Mouse (Mus musculus) limb, embryonic 15.5 days (tissue): Measurements from ENCODE around the gene Wdr82. TPM values are rescaled to one million over a fixed set of nuclear protein-coding genes. Genes with fewer than 3 reads are reported as not detected.
"Not testable (repeated sequence)": the region's sequence is repeated elsewhere in the genome, so short reads cannot be mapped to it uniquely, and the experiment has no call there.

Experiments
- ATAC-seq: fragments of 200-750 bp; cut with Nextera tagmentation; 2 replicates; pipeline ENCODE4 v1.8.0; 2017; ENCODE audit warnings: low read depth, moderate TSS enrichment; ENCODE audit not compliant: insufficient number of reproducible peaks, low FRiP score, low TSS enrichment
- H3K27ac ChIP-seq: fragments of 300-500 bp; sonication (generic); 2 replicates; pipeline ENCODE4 v1.5.1; 2015; ENCODE audit warnings: moderate library complexity, mild to moderate bottlenecking, inconsistent platforms
- H3K27me3 ChIP-seq: fragments of 300-500 bp; sonication (generic); 2 replicates; pipeline ENCODE4 v1.6.1; 2015; ENCODE audit warnings: inconsistent platforms
- H3K36me3 ChIP-seq: fragments of 300-500 bp; sonication (generic); 2 replicates; pipeline ENCODE4 v1.6.1; 2015; ENCODE audit warnings: inconsistent platforms
- H3K4me1 ChIP-seq: fragments of 300-500 bp; sonication (generic); 2 replicates; pipeline ENCODE4 v1.6.1; 2015; ENCODE audit warnings: inconsistent platforms
- H3K4me2 ChIP-seq: fragments of 300-500 bp; sonication (generic); 2 replicates; pipeline ENCODE4 v1.6.1; 2015; ENCODE audit warnings: mild to moderate bottlenecking, inconsistent platforms
- H3K4me3 ChIP-seq: fragments of 300-500 bp; sonication (generic); 2 replicates; pipeline ENCODE4 v1.5.1; 2015; ENCODE audit warnings: mild to moderate bottlenecking, inconsistent platforms
- H3K9ac ChIP-seq: fragments of 300-500 bp; sonication (generic); 2 replicates; pipeline ENCODE4 v1.6.1; 2015; ENCODE audit warnings: inconsistent platforms
- H3K9me3 ChIP-seq: fragments of 300-500 bp; sonication (generic); 2 replicates; pipeline ENCODE4 v1.6.1; 2016; ENCODE audit warnings: inconsistent platforms
- WGBS: fragments of 180-500 bp; shearing (Covaris S2); methylation state at CpG from one replicate; pipeline ENCODE4 v1.1.7; 2015; 5-methylcytosine and 5-hydroxymethylcytosine counted together
- polyA plus RNA-seq: library from polyadenylated mRNA; unstranded; fragments of >200 nt; fragmentation: Nextera tagmentation; extraction: Ambion mirVana; gene quantifications from 2 replicates; pipeline ENCODE4 v1.2.1, GENCODE M21; 2015

Gene Wdr82
- polyA plus RNA-seq, 1 experiment from 2014 or later = 29.2 TPM

- no peak for ATAC-seq
- WGBS = 71% methylated on average over 3 of the region's 3 CpGs
- Histone ChIP-seq H3K9ac (no peak overlapping the region), H3K9me3 (no peaks in the 10 kb centered on the region), H3K36me3 (no peaks in the 10 kb centered on the region), H3K4me2 (no peak overlapping the region), H3K27ac (no peak overlapping the region), H3K4me1 (peaks cover 8% of the 10 kb centered on the region; the same call in 1 of the 2 replicates), H3K27me3 (0 out of 2 replicates have a peak, but pooled peaks cover 3% of the 10 kb centered on the region), H3K4me3 (no peak overlapping the region)
Measured at GRCm38 (mm10) chr9:106167241-106167640, 3.5 kb upstream of the Wdr82 start.

DNA sequence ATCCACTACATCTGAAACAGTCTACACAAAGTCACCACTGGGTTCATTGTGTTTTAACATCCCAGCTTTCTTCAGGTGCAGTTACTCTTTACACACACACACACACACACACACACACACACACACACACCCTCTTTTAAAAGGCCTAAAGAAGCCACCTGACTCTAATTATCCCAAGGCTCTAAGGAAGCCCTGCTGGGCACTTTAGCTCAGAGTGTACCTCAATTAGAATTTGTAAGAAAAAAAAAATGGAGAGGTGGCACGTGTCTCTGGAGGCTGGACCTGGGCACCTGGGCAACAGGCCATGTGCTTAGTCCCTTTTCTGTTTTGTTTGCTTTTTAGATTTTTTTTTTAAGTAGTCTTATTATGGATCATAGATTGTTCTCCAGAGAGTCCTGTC, 3.0 kb upstream of the Wdr82 start:
- Histone ChIP-seq H3K9me3 (no peaks in the 10 kb centered on the region), H3K36me3 (no peaks in the 10 kb centered on the region), H3K27ac (no peak overlapping the region), H3K4me2 (no peak overlapping the region), H3K27me3 (0 out of 2 replicates have a peak, but pooled peaks cover 3% of the 10 kb centered on the region), H3K9ac (no peak overlapping the region), H3K4me3 (no peak overlapping the region), H3K4me1 (peaks cover 8% of the 10 kb centered on the region; the same call in 1 of the 2 replicates)
- WGBS = 27% methylated on average over 1 of the region's 1 CpGs
- no peak for ATAC-seq

DNA sequence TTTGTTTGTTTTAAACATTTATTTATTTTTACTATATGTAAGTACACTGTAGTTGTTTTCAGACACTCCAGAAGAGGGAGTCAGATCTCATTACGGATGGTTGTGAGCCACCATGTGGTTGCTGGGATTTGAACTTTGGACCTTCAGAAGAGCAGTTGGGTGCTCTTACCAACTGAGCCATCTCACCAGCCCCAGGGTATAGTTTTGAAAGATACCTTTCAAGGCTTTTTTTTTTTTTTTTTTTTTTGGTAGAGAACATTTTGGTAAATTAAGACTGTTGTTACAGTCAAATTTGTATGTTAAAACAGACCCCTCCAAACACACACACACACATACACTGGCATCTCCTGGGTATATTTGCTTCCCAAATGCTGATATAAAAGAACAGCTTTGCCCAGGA, 1.7 kb upstream of the Wdr82 start:
- H3K27ac ChIP-seq, ATAC-seq, H3K4me2 ChIP-seq, H3K27me3 ChIP-seq, H3K36me3 ChIP-seq, H3K9ac ChIP-seq, H3K4me3 ChIP-seq, H3K9me3 ChIP-seq: not testable (repeated sequence)
- 83% methylated on average over 1 of the region's 1 CpGs for WGBS
- H3K4me1 ChIP-seq = peaks cover 19% of the 10 kb centered on the region

GRCm38 (mm10) chr9:106169917-106170316, 811 bp upstream of the Wdr82 start:
- 25% methylated on average over 6 of the region's 6 CpGs for WGBS

GRCm38 (mm10) chr9:106171346-106172158, 824 bp downstream of the Wdr82 start:
- peak overlapping the region; percentile 59 for H3K4me2 ChIP-seq
- WGBS = under 1% methylated on average over 30 of the region's 30 CpGs
- H3K9me3 ChIP-seq = no peaks in the 10 kb centered on the region
- peak overlapping the region; percentile 98 for H3K27ac ChIP-seq
- no peaks in the 10 kb centered on the region for H3K27me3 ChIP-seq
- H3K9ac ChIP-seq = peak overlapping the region; percentile 82
- peak; percentile 22; the same call in 1 of the 2 replicates for ATAC-seq
- peak overlapping the region; percentile 92 for H3K4me3 ChIP-seq
- peaks cover 3% of the 10 kb centered on the region; the same call in 1 of the 2 replicates for H3K36me3 ChIP-seq
- H3K4me1 ChIP-seq = peaks cover 39% of the 10 kb centered on the region

More at GRCm38 (mm10) chr9:106169917-106170316, 811 bp upstream of the Wdr82 start:
- H3K9ac ChIP-seq = no peak overlapping the region
- no peaks in the 10 kb centered on the region for H3K36me3 ChIP-seq
- H3K27me3 ChIP-seq = no peaks in the 10 kb centered on the region
- no peak for ATAC-seq
- no peaks in the 10 kb centered on the region for H3K9me3 ChIP-seq
- peaks cover 26% of the 10 kb centered on the region for H3K4me1 ChIP-seq
- peak overlapping the region; percentile 79 for H3K4me2 ChIP-seq
- H3K27ac ChIP-seq = peak overlapping the region; percentile 98; the same call in 1 of the 2 replicates
- peak overlapping the region; percentile 92 for H3K4me3 ChIP-seq

DNA sequence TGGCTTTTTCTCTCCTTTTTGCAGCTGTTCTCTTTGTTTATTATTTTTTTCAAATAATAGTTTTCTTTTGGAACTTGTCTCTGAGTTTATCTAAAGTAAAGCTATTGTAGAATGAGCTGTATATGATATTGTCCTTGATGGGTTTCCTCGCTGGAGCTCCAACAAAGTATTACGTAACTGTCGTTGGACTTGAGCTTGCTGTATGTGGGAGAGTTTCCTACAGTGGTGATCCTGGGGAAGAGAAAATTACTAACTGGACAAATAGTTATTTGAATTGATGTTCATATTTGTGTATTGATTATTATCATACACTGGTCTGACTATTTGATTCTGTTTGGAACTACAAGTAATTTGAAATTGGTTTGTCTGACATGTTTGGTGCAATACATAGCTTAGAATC, 1.8 kb downstream of the Wdr82 start:
- 10% methylated on average over 3 of the region's 3 CpGs for WGBS
- ATAC-seq = no peak
- Histone ChIP-seq H3K9me3 (no peaks in the 10 kb centered on the region), H3K27ac (no peak overlapping the region), H3K4me1 (peaks cover 39% of the 10 kb centered on the region), H3K27me3 (no peaks in the 10 kb centered on the region), H3K4me2 (peak overlapping the region; percentile 59), H3K4me3 (peak overlapping the region; percentile 92), H3K9ac (peak overlapping the region; percentile 82; the same call in 1 of the 2 replicates), H3K36me3 (peaks cover 11% of the 10 kb centered on the region)

DNA sequence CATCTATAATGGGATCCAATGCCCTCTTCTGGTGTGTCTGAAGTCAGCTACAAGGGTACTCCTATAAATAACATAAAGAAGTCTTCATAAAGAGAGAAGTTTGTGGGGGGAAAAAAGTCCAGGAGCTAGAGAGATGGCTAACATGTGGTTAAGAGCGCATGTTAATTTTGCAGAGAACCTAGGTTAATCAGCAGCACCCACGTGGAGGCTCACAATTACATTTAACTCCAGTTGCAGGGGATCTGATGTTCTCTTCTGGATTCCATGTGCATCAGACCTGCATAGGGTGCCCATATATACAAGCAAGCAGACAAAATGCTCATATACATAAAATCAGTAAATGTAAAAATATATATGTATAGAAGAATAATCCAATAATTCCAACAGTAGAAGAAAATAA, 2.6 kb downstream of the Wdr82 start:
- Histone ChIP-seq H3K4me2 (peak overlapping the region; percentile 59), H3K4me3 (peak overlapping the region; percentile 92), H3K36me3 (peaks cover 19% of the 10 kb centered on the region), H3K27me3 (no peaks in the 10 kb centered on the region), H3K9me3 (no peaks in the 10 kb centered on the region), H3K27ac (no peak overlapping the region), H3K4me1 (peaks cover 39% of the 10 kb centered on the region), H3K9ac (no peak overlapping the region)
- 52% methylated on average over 2 of the region's 2 CpGs for WGBS
- ATAC-seq = no peak

GRCm38 (mm10) chr9:106175552-106176200, 4.9 kb downstream of the Wdr82 start:
- H3K36me3 ChIP-seq = peaks cover 33% of the 10 kb centered on the region
- H3K9ac ChIP-seq = no peak overlapping the region
- H3K4me1 ChIP-seq = peaks cover 31% of the 10 kb centered on the region
- H3K4me3 ChIP-seq = no peak overlapping the region
- H3K9me3 ChIP-seq = no peaks in the 10 kb centered on the region
- no peaks in the 10 kb centered on the region for H3K27me3 ChIP-seq
- no peak overlapping the region for H3K27ac ChIP-seq
- ATAC-seq = no peak
- no peak overlapping the region for H3K4me2 ChIP-seq
- 54% methylated on average over 3 of the region's 3 CpGs for WGBS

DNA sequence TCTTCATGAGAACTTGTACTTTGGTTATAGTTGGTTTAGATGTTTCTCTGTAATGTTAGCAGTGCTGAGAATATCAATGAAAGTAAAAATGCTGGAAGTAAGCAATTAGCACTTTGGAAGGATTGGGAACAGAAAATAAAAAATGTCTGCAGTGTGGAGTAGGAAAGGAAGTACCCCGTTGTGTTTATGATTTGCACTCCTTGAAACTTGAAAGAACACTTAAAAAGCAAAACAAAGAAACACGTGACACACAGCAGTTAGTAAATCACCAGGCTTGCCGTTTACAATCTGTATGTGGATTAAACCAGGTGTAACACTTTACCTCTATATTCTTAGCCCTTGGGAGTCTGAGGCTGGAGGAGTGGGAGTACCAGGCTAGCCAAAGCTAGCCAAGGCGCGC, 6.0 kb downstream of the Wdr82 start:
- no peaks in the 10 kb centered on the region for H3K27me3 ChIP-seq
- ATAC-seq = no peak
- no peak overlapping the region for H3K4me2 ChIP-seq
- H3K9me3 ChIP-seq = no peaks in the 10 kb centered on the region
- no peak overlapping the region for H3K4me3 ChIP-seq
- peaks cover 44% of the 10 kb centered on the region for H3K36me3 ChIP-seq
- no peak overlapping the region for H3K27ac ChIP-seq
- peaks cover 31% of the 10 kb centered on the region for H3K4me1 ChIP-seq
- 37% methylated on average over 5 of the region's 5 CpGs for WGBS
- H3K9ac ChIP-seq = no peak overlapping the region

- Histone ChIP-seq H3K27ac (no peak overlapping the region), H3K27me3 (no peaks in the 10 kb centered on the region), H3K4me3 (no peak overlapping the region), H3K36me3 (peaks cover 54% of the 10 kb centered on the region), H3K9me3 (no peaks in the 10 kb centered on the region), H3K9ac (no peak overlapping the region), H3K4me2 (no peak overlapping the region), H3K4me1 (peaks cover 31% of the 10 kb centered on the region)
- no peak for ATAC-seq
- 80% methylated on average over 6 of the region's 6 CpGs for WGBS
Measured at GRCm38 (mm10) chr9:106177799-106178198, 7.1 kb downstream of the Wdr82 start.

GRCm38 (mm10) chr9:106179454-106179853, 8.7 kb downstream of the Wdr82 start:
- Histone ChIP-seq H3K36me3 (peaks cover 71% of the 10 kb centered on the region), H3K9me3 (no peaks in the 10 kb centered on the region), H3K27me3 (no peaks in the 10 kb centered on the region), H3K9ac (no peak overlapping the region), H3K4me1 (peaks cover 17% of the 10 kb centered on the region), H3K27ac (no peak overlapping the region), H3K4me2 (no peak overlapping the region), H3K4me3 (no peak overlapping the region)
- WGBS = 86% methylated on average over 2 of the region's 2 CpGs
- ATAC-seq = no peak

DNA sequence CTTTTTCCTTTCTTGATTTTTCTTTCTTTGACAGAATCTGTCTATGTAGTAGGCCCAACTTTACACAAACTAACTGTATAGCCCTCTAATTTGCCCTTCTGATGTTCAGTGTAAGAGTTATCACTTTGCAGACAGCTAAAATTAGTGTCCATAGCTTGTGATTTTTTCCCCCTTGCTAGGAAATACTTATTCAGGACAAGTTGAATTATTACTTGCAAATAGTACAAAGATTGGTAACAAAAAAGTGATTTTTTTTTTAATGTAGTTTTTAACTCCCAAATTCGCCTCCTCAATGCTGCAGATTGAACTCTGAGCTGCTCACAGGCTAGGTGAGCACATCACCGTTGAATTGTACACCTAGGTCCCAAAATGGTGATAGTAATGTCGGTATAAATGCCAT, 9.2 kb downstream of the Wdr82 start:
- Histone ChIP-seq H3K9me3 (no peaks in the 10 kb centered on the region), H3K36me3 (peaks cover 76% of the 10 kb centered on the region), H3K4me3 (no peak overlapping the region), H3K4me2 (no peak overlapping the region), H3K27ac (no peak overlapping the region), H3K4me1 (peaks cover 13% of the 10 kb centered on the region), H3K9ac (no peak overlapping the region), H3K27me3 (no peaks in the 10 kb centered on the region)
- 93% methylated on average over 3 of the region's 3 CpGs for WGBS
- ATAC-seq = no peak
